Mouse (Mus musculus): ENCODE measurements around the gene Olfr544.

Gene Olfr544

GRCm38 (mm10) chr7:102477377-102477776 is 10.7 kb downstream of the Olfr544 start:
- no peak for DNase-seq (ENCODE audit: extremely low spot score)

GRCm38 (mm10) chr7:102476601-102477000 is 11.5 kb downstream of the Olfr544 start:
- no peak for DNase-seq (ENCODE audit: extremely low spot score)

GRCm38 (mm10) chr7:102472675-102473074 is 15.4 kb downstream of the Olfr544 start:
- no peak for DNase-seq (ENCODE audit: extremely low spot score)

- DNase-seq (ENCODE audit: extremely low spot score), result no peak
Measured at GRCm38 (mm10) chr7:102467566-102467965, 20.5 kb downstream of the Olfr544 start.

GRCm38 (mm10) chr7:102458618-102459380 is 29.3 kb downstream of the Olfr544 start:
- DNase-seq (ENCODE audit: extremely low spot score), result no peak

- no peak for DNase-seq (ENCODE audit: extremely low spot score)
Measured at GRCm38 (mm10) chr7:102446438-102446837, 41.7 kb downstream of the Olfr544 start.

- DNase-seq (ENCODE audit: extremely low spot score), result no peak
Measured at GRCm38 (mm10) chr7:102444301-102444700, 43.8 kb downstream of the Olfr544 start.

- no peak for DNase-seq (ENCODE audit: extremely low spot score)
Measured at GRCm38 (mm10) chr7:102442432-102442831, 45.7 kb downstream of the Olfr544 start.

- peak; percentile 97 for DNase-seq (ENCODE audit: extremely low spot score)
Measured at GRCm38 (mm10) chr7:102441657-102442391, 46.3 kb downstream of the Olfr544 start, which contains the start of gene Rrm1. Gene Rrm1, plus strand, starts transcription at chr7:102441695.

GRCm38 (mm10) chr7:102440822-102441656 is 47.1 kb downstream of the Olfr544 start:
- no peak for DNase-seq (ENCODE audit: extremely low spot score)

- no peak for DNase-seq (ENCODE audit: extremely low spot score)
Measured at GRCm38 (mm10) chr7:102434344-102434743, 53.8 kb downstream of the Olfr544 start.
